Mouse (Mus musculus): ENCODE data around the gene Pik3r2. TPM values are rescaled to one million over a fixed set of nuclear protein-coding genes. Genes with fewer than 3 reads are reported as not detected.

Gene Pik3r2
- total and polyA plus RNA-seq, 3 experiments = 23.7 to 37.8 TPM; not detected in 1

- no peaks in the 10 kb centered on the region for H3K27me3 ChIP-seq (ENCODE audit: control insufficient read depth in 1 of 2, insufficient read depth in 2 of 2, low read length in 2 of 2)
- no peak for TF ChIP-seq CTCF (IDR thresholded peaks at IDR 0.05 in 2 of 3, conservative IDR thresholded peaks at IDR 0.05 in 1 of 3; ENCODE audit: control insufficient read depth in 1 of 3, insufficient read depth in 1 of 3, low read depth in 2 of 3, low read length in 3 of 3, poor library complexity in 1 of 3, severe bottlenecking in 1 of 3)
- TF ChIP-seq TAL1 (IDR thresholded peaks at IDR 0.05; ENCODE audit: low read length) = no peak
- TF ChIP-seq SIN3A (IDR thresholded peaks at IDR 0.05; ENCODE audit: low read length) = no peak
- no peak for TF ChIP-seq BHLHE40 (IDR thresholded peaks at IDR 0.05; ENCODE audit: borderline replicate concordance, low read depth, low read length)
- TF ChIP-seq TBP (IDR thresholded peaks at IDR 0.05; ENCODE audit: low read depth, low read length) = no peak
- TF ChIP-seq UBTF (IDR thresholded peaks at IDR 0.05; ENCODE audit: borderline replicate concordance, insufficient read depth, low read depth, low read length) = no peak
- TF ChIP-seq RCOR1 (IDR thresholded peaks at IDR 0.05; ENCODE audit: low read depth, low read length) = no peak
- TF ChIP-seq CHD1 (IDR thresholded peaks at IDR 0.05; ENCODE audit: low read depth, low read length) = no peak
- TF ChIP-seq EP300 (IDR thresholded peaks at IDR 0.05; ENCODE audit: low read depth in 1 of 2, low read length in 2 of 2) = no peak
- no peak for TF ChIP-seq E2F4 (IDR thresholded peaks at IDR 0.05; ENCODE audit: borderline replicate concordance, low read depth, low read length)
- TF ChIP-seq USF2 (IDR thresholded peaks at IDR 0.05; ENCODE audit: borderline replicate concordance in 1 of 2, insufficient read depth in 1 of 2, low read depth in 1 of 2, low read length in 2 of 2) = no peak
- no peak for TF ChIP-seq ZKSCAN1 (IDR thresholded peaks at IDR 0.05; ENCODE audit: low read depth, low read length)
- no peak for TF ChIP-seq KAT2A (conservative IDR thresholded peaks at IDR 0.05; ENCODE audit: low read depth, low read length)
- TF ChIP-seq ZNF384 (IDR thresholded peaks at IDR 0.05; ENCODE audit: low read depth, low read length) = no peak
- TF ChIP-seq RAD21 (IDR thresholded peaks at IDR 0.05; ENCODE audit: low read depth, low read length) = no peak
- TF ChIP-seq SMC3 (IDR thresholded peaks at IDR 0.05; ENCODE audit: low read depth, low read length) = no peak
- no peak for TF ChIP-seq NELFE (IDR thresholded peaks at IDR 0.05; ENCODE audit: low read depth, low read length)
- no peak for TF ChIP-seq POLR2A (IDR thresholded peaks at IDR 0.05; ENCODE audit: control insufficient read depth in 1 of 2, insufficient read depth in 1 of 2, low read depth in 1 of 2, low read length in 2 of 2, poor library complexity in 1 of 2)
- no peaks in the 10 kb centered on the region for H3K79me2 ChIP-seq (ENCODE audit: control insufficient read depth, insufficient read depth, low read length, poor library complexity)
- H3K4me3 ChIP-seq (ENCODE audit: control insufficient read depth in 1 of 2, insufficient read depth in 1 of 2, low read depth in 2 of 2, low read length in 2 of 2) = no peak overlapping the region
- DNase-seq (ENCODE audit: low read depth, low spot score) = no peak
- H3K36me3 ChIP-seq (ENCODE audit: control insufficient read depth in 1 of 2, insufficient read depth in 2 of 2, low read length in 2 of 2) = no peaks in the 10 kb centered on the region
- no peak overlapping the region for H3K27ac ChIP-seq (ENCODE audit: control insufficient read depth, low read depth, low read length)
- H3K9ac ChIP-seq (ENCODE audit: control insufficient read depth, low read depth, low read length, poor library complexity, severe bottlenecking) = no peak overlapping the region
- no peaks in the 10 kb centered on the region for H3K9me3 ChIP-seq (replicated peaks; ENCODE audit: insufficient read depth, low read length)
- no peaks in the 10 kb centered on the region; a peak in 1 of 4 replicates for H3K4me1 ChIP-seq (ENCODE audit: control insufficient read depth in 1 of 2, insufficient read depth in 2 of 2, low read length in 2 of 2)
Observed at GRCm38 (mm10) chr8:70825816-70826215, 49.3 kb upstream of the Pik3r2 start.

- Histone ChIP-seq H3K27ac (ENCODE audit: control insufficient read depth, low read depth, low read length) (no peak overlapping the region), H3K27me3 (ENCODE audit: control insufficient read depth in 1 of 2, insufficient read depth in 2 of 2, low read length in 2 of 2) (no peaks in the 10 kb centered on the region), H3K79me2 (ENCODE audit: control insufficient read depth, insufficient read depth, low read length, poor library complexity) (no peaks in the 10 kb centered on the region), H3K4me3 (ENCODE audit: control insufficient read depth in 1 of 2, insufficient read depth in 1 of 2, low read depth in 2 of 2, low read length in 2 of 2) (no peak overlapping the region), H3K9me3 (replicated peaks; ENCODE audit: insufficient read depth, low read length) (no peaks in the 10 kb centered on the region), H3K36me3 (ENCODE audit: control insufficient read depth in 1 of 2, insufficient read depth in 2 of 2, low read length in 2 of 2) (no peaks in the 10 kb centered on the region), H3K9ac (ENCODE audit: control insufficient read depth, low read depth, low read length, poor library complexity, severe bottlenecking) (no peak overlapping the region), H3K4me1 (ENCODE audit: control insufficient read depth in 1 of 2, insufficient read depth in 2 of 2, low read length in 2 of 2) (no peaks in the 10 kb centered on the region; a peak in 1 of 4 replicates)
- no peak for TF ChIP-seq HCFC1 (IDR thresholded peaks at IDR 0.05; ENCODE audit: low read depth, low read length)
- TF ChIP-seq NRF1 (IDR thresholded peaks at IDR 0.05; ENCODE audit: insufficient read depth, low read depth, low read length, poor library complexity, severe bottlenecking) = no peak
- no peak for TF ChIP-seq MYC (IDR thresholded peaks at IDR 0.05; ENCODE audit: low read depth, low read length)
- TF ChIP-seq USF1 (IDR thresholded peaks at IDR 0.05; ENCODE audit: low read depth, low read length) = no peak
- no peak for TF ChIP-seq RCOR1 (IDR thresholded peaks at IDR 0.05; ENCODE audit: low read depth, low read length)
- TF ChIP-seq TCF12 (IDR thresholded peaks at IDR 0.05; ENCODE audit: low read depth, low read length) = no peak
- no peak for TF ChIP-seq ETS1 (IDR thresholded peaks at IDR 0.05; ENCODE audit: low read depth, low read length)
- no peak for TF ChIP-seq TBP (IDR thresholded peaks at IDR 0.05; ENCODE audit: low read depth, low read length)
- no peak for TF ChIP-seq NELFE (IDR thresholded peaks at IDR 0.05; ENCODE audit: low read depth, low read length)
- TF ChIP-seq MAX (IDR thresholded peaks at IDR 0.05; ENCODE audit: low read length) = no peak
- TF ChIP-seq MXI1 (IDR thresholded peaks at IDR 0.05; ENCODE audit: low read depth, low read length) = no peak
- TF ChIP-seq POLR2AphosphoS5 (IDR thresholded peaks at IDR 0.05; ENCODE audit: borderline replicate concordance, low read depth, low read length) = no peak
- no peak for TF ChIP-seq ZNF384 (IDR thresholded peaks at IDR 0.05; ENCODE audit: low read depth, low read length)
- no peak for TF ChIP-seq MYB (IDR thresholded peaks at IDR 0.05; ENCODE audit: low read depth, low read length)
- no peak for TF ChIP-seq UBTF (IDR thresholded peaks at IDR 0.05; ENCODE audit: borderline replicate concordance, insufficient read depth, low read depth, low read length)
- TF ChIP-seq MAFK (IDR thresholded peaks at IDR 0.05; ENCODE audit: borderline replicate concordance, low read depth, low read length) = no peak
- no peak for DNase-seq (ENCODE audit: low read depth, low spot score)
Observed at GRCm38 (mm10) chr8:70823802-70824201, 47.3 kb upstream of the Pik3r2 start.
